ENCODE assay signal across 9 mouse cellular contexts in the genomic region with DNA sequence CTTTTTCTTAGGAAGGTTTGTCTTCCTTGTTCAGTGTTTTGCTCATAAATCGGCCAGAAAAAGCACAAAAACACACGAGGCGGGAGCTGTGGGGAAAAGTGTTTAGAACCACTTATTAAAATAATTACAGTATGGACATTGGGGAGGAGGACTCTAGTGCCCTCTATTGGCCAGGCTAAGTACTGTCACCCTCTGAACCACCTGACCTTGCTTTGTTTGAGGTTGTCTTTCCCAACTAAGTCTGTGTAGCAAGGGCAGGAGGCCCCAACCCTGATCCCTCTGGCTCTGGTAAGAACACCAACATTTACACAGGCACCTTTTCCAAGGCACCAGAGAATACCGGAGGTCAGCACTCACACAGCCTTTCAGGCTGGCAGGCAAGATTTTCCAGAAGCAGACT. TPM values are rescaled to one million over a fixed set of nuclear protein-coding genes. Genes with fewer than 3 reads are reported as not detected.
A peak's percentile ranks its signal among the peaks of the same experiment; 100 is the strongest.
DNase-seq lines count a peak whose midpoint lies in the region; ATAC-seq lines count a peak whose summit lies in the region.
"Had no signal": no experiment of that assay in that cellular context is flagged by ENCODE, and none has a peak within 500 bp of the region (broad histone marks: within the 10 kb centered on the region; RNA-seq: fewer than 3 reads in every experiment).

No protein-coding gene starts in this region.

- H3K4me3 ChIP-seq in embryonic facial prominence, embryonic 11.5 days (ENCODE audit: low read depth, low read length): no peak overlapping the region
- H3K4me3 ChIP-seq in liver, embryonic 11.5 days (ENCODE audit: low read depth, low read length): no peak overlapping the region
- no peak overlapping the region for H3K4me3 ChIP-seq in forebrain, embryonic 11.5 days (ENCODE audit: low read depth, low read length)
- H3K4me3 ChIP-seq: limb, embryonic 15.5 days had no signal

- H3K36me3 ChIP-seq in embryonic facial prominence, embryonic 11.5 days (replicated peaks; ENCODE audit: control insufficient read depth, insufficient read depth, low read depth, low read length): no peaks in the 10 kb centered on the region
- no peaks in the 10 kb centered on the region for H3K36me3 ChIP-seq in liver, embryonic 11.5 days (ENCODE audit: control insufficient read depth, insufficient read depth, low read length)
- no peaks in the 10 kb centered on the region for H3K36me3 ChIP-seq in forebrain, embryonic 11.5 days (ENCODE audit: control insufficient read depth, insufficient read depth, low read length)
- H3K36me3 ChIP-seq: limb, embryonic 15.5 days had no signal

- peak; percentile 61 for DNase-seq in embryo, embryonic 10 days (ENCODE audit: low spot score)
- no peak for DNase-seq in embryo, embryonic 11 days
- DNase-seq in urinary bladder, postnatal 25 days (ENCODE audit: low spot score): peak; percentile 31
- no peak for DNase-seq in urinary bladder, postnatal 10 days (ENCODE audit: low spot score)
- peak; percentile 43 for DNase-seq in embryonic facial prominence, embryonic 11.5 days (ENCODE audit: low spot score)
- DNase-seq in liver, embryonic 11.5 days (ENCODE audit: low spot score): no peak
- peak; percentile 71 for DNase-seq in retina, postnatal 1 day
- no peak for DNase-seq in forebrain, embryonic 11.5 days (ENCODE audit: low spot score)

- no peak overlapping the region for H3K9ac ChIP-seq in embryonic facial prominence, embryonic 11.5 days (replicated peaks; ENCODE audit: low read length)
- H3K9ac ChIP-seq in liver, embryonic 11.5 days (ENCODE audit: low read depth, low read length): no peak overlapping the region
- H3K9ac ChIP-seq in forebrain, embryonic 11.5 days (ENCODE audit: low read length): no peak overlapping the region
- H3K9ac ChIP-seq: limb, embryonic 15.5 days had no signal

- no peak overlapping the region for H3K4me2 ChIP-seq in embryonic facial prominence, embryonic 11.5 days (ENCODE audit: low read depth, low read length)
- H3K4me2 ChIP-seq in liver, embryonic 11.5 days: no peak overlapping the region
- no peak overlapping the region for H3K4me2 ChIP-seq in forebrain, embryonic 11.5 days (ENCODE audit: low read depth, low read length, severe bottlenecking)
- H3K4me2 ChIP-seq: limb, embryonic 15.5 days had no signal

- H3K27ac ChIP-seq in embryonic facial prominence, embryonic 11.5 days (replicated peaks; ENCODE audit: low read depth, low read length): no peak overlapping the region
- no peak overlapping the region for H3K27ac ChIP-seq in liver, embryonic 11.5 days (ENCODE audit: low read depth, low read length)
- no peak overlapping the region for H3K27ac ChIP-seq in forebrain, embryonic 11.5 days (ENCODE audit: low read depth, low read length)
- H3K27ac ChIP-seq: limb, embryonic 15.5 days had no signal

- no peaks in the 10 kb centered on the region for H3K4me1 ChIP-seq in embryonic facial prominence, embryonic 11.5 days (ENCODE audit: control insufficient read depth, insufficient read depth, low read length)
- peaks cover 10% of the 10 kb centered on the region; the same call in 1 of the 2 replicates for H3K4me1 ChIP-seq in liver, embryonic 11.5 days (replicated peaks; ENCODE audit: control insufficient read depth, insufficient read depth, low read length)
- no peaks in the 10 kb centered on the region for H3K4me1 ChIP-seq in forebrain, embryonic 11.5 days (replicated peaks; ENCODE audit: control insufficient read depth, insufficient read depth, low read length)
- H3K4me1 ChIP-seq: limb, embryonic 15.5 days had no signal

- no peak for ATAC-seq in embryonic facial prominence, embryonic 11.5 days (replicated peaks; ENCODE audit: insufficient number of reproducible peaks, low FRiP score, low TSS enrichment, low read depth)
- peak; percentile 26; the same call in 1 of the 2 replicates for ATAC-seq in liver, embryonic 11.5 days (replicated peaks; ENCODE audit: low FRiP score)
- no peak for ATAC-seq in forebrain, embryonic 11.5 days (replicated peaks; ENCODE audit: low FRiP score)

- no peaks in the 10 kb centered on the region for H3K27me3 ChIP-seq in embryonic facial prominence, embryonic 11.5 days (ENCODE audit: control insufficient read depth, insufficient read depth, low read length)
- H3K27me3 ChIP-seq in liver, embryonic 11.5 days (replicated peaks; ENCODE audit: control insufficient read depth, insufficient read depth, low read length): no peaks in the 10 kb centered on the region
- no peaks in the 10 kb centered on the region for H3K27me3 ChIP-seq in forebrain, embryonic 11.5 days (ENCODE audit: control insufficient read depth, insufficient read depth, low read length)
- H3K27me3 ChIP-seq: limb, embryonic 15.5 days had no signal

- WGBS in embryonic facial prominence, embryonic 11.5 days: 68% methylated on average over 4 of the region's 4 CpGs
- WGBS in liver, embryonic 11.5 days: 48% methylated on average over 4 of the region's 4 CpGs
- WGBS in forebrain, embryonic 11.5 days: 80% methylated on average over 4 of the region's 4 CpGs

- H3K9me3 ChIP-seq in embryonic facial prominence, embryonic 11.5 days (replicated peaks; ENCODE audit: control insufficient read depth, low read length): no peaks in the 10 kb centered on the region
- H3K9me3 ChIP-seq in liver, embryonic 11.5 days (ENCODE audit: control insufficient read depth, low read length): no peaks in the 10 kb centered on the region
- H3K9me3 ChIP-seq in forebrain, embryonic 11.5 days (ENCODE audit: control insufficient read depth, low read length): no peaks in the 10 kb centered on the region
- H3K9me3 ChIP-seq: limb, embryonic 15.5 days had no signal

RNA-seq across cellular contexts. Expression of a gene that starts 28.6 kb away (rescaled TPM):
- polyA plus RNA-seq in embryonic facial prominence, embryonic 11.5 days (2014; fragmentation: Nextera tagmentation; extraction: Ambion mirVana): 17.3 and 19.3 TPM in 2 replicates
- polyA plus RNA-seq in liver, embryonic 11.5 days (2014; fragmentation: Nextera tagmentation; extraction: Ambion mirVana): 21.2 and 24.8 TPM in 2 replicates
- 19.1 and 21.2 TPM in 2 replicates for polyA plus RNA-seq in forebrain, embryonic 11.5 days (2014; fragmentation: Nextera tagmentation; extraction: Ambion mirVana)

RNA-seq across cellular contexts. Expression of a gene that starts 33.7 kb away (rescaled TPM):
- 64.6 and 75.0 TPM in 2 replicates for polyA plus RNA-seq in embryonic facial prominence, embryonic 11.5 days (2014; fragmentation: Nextera tagmentation; extraction: Ambion mirVana)
- polyA plus RNA-seq in liver, embryonic 11.5 days (2014; fragmentation: Nextera tagmentation; extraction: Ambion mirVana): 93.7 and 99.4 TPM in 2 replicates
- 50.6 and 63.5 TPM in 2 replicates for polyA plus RNA-seq in forebrain, embryonic 11.5 days (2014; fragmentation: Nextera tagmentation; extraction: Ambion mirVana)

Comparison
In these comparisons a context has a peak if more than half of its experiments do, and no peak if none do; other contexts are left out.
1. DNase-seq: peak in embryo, embryonic 10 days (single experiment), urinary bladder, postnatal 25 days (single experiment), embryonic facial prominence, embryonic 11.5 days (single experiment) and retina, postnatal 1 day (single experiment); none in embryo, embryonic 11 days (single experiment), urinary bladder, postnatal 10 days (single experiment), liver, embryonic 11.5 days (single experiment) and forebrain, embryonic 11.5 days (single experiment).